Mouse (Mus musculus): ENCODE results near the gene Olfr1434.
"Not testable (repeated sequence)": the region's sequence is repeated elsewhere in the genome, so short reads cannot be mapped to it uniquely, and the experiment has no call there.

The Olfr1434 gene
- long read RNA-seq, experiment 1: 0 reads
- long read RNA-seq, experiment 2: 0 reads

DNA sequence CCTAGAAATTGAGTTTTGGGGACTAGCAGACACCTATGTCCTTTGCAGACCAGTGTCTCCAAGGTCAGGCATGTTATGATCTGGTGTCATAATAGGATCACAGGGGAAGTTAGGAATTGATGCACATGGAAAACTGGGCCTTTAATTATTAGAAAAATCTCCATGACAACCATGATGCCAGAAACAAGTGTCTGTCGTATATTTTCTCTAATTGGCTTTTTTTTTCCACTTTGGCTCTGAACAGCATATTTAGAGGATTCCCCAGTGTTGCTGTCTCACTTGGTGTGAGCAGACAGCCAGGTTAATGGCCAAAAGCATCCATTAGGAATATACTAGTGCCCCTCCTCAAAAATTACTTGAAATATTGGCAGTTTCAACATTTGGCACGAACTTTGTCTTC is at the start of gene Olfr1434:
Gene Olfr1434 (plus strand): TSS at position 301 of the 400 bp plus-strand sequence.
- intact Hi-C loops (cut with DNase I): no loop called here

DNA sequence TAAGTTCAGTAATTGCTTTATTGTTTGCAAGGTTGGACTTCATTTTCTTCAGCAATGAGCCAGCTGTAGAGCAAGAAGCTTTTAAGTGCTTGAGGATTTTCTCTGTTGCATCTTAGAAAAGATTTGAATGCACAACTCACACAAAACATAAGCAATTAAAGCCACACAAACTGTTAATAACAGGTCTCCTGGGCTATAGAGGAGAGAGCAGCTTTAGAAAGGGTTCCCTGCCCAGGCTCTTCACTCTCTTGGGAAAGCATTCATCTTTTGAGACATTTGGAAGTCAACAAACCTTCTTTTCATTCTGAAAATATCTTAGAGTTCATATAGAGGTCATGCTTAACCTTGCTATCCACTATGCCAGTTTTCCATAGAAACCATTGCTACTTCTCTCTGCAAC is 47.2 kb upstream of the Olfr1434 start, which contains the start of gene Olfr1432:
Gene Olfr1432 (minus strand): TSS at position 101 of the 400 bp plus-strand sequence.
- intact Hi-C loops (cut with DNase I): not testable (repeated sequence)

DNA sequence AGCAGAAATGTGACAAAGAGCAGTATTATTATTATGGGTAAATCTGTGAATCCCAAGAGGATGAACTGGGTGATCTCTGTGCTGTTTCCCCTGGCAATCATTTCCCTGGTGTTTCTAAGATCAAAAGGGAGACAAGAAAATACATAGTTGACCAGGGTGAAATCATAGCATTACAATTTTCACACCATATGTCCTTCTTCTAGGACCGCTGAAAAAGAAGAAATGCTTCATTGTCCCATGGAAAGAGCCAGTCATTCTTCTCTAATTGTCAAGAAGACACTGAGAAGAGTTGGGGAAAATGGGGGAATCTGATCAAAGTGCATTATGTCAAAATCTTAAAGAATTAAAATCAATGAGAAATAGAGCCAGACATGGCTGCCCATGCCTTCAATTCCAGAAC is 38.1 kb upstream of the Olfr1434 start, which contains the start of gene Olfr262:
Gene Olfr262 (minus strand): TSS at position 101 of the 400 bp plus-strand sequence.
- intact Hi-C loops (cut with DNase I): no loop called here

DNA sequence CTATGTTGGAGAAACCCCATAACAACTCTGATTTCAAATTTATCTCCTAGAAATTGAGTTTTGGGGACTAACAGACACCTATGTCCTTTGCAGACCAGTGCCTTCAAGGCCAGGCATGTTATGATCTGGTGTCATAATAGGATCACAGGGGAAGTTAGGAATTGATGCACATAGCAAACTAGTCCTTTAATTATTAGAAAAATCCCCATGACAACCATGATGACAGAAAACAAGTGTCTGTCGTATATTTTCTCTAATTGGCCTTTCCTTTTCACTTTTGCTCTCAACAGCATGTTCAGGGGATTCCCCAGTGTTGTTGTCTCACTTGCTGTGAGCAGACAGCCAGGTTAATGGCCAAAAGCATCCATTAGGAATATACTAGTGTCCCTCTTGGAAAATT is 18.9 kb upstream of the Olfr1434 start, which contains the start of gene Olfr235:
Gene Olfr235 (plus strand): TSS at position 301 of the 400 bp plus-strand sequence.
- intact Hi-C loops (cut with DNase I): no loop called here

DNA sequence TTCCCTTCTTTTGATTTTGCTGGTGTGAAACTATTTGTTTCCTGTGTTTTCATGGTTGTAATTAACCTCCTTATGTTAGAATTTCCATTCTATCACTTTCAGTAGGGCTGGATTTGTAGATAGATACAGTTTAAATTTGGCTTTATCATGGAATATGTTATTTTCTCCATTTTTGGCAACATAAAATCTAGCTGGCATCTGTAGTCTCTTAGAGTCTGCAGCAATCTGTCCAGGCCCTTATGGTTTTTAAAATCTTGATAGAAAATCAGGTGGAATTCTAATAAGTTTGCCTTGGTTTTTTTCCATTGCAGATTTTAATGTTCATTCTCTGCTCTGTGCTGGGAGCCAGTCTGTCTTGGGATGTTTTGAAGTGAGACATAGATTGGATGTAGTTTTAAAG is 13.3 kb downstream of the Olfr1434 start:
- intact Hi-C loops (cut with DNase I): no loop called here

DNA sequence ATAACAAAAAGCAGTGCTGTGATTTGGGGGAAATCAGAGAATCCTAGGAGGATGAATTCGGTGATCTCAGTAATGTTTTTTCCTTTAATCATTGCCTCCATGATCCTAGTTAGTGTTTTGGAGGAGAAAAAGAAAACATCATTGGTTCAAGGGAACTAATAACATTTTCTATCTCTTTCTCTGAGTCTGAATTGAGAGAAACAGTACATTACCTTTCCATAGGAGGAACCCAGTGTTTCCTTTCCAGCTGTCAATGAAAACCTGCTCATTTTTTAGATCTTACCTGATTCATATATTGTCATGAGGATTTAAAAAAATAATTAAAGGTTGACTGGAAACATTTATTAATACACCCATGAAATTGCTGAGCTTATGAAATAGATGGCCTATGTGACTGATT is 19.4 kb downstream of the Olfr1434 start, which contains the start of gene Olfr1436:
Gene Olfr1436 (minus strand): TSS at position 101 of the 400 bp plus-strand sequence.
- intact Hi-C loops (cut with DNase I): not testable (repeated sequence)

DNA sequence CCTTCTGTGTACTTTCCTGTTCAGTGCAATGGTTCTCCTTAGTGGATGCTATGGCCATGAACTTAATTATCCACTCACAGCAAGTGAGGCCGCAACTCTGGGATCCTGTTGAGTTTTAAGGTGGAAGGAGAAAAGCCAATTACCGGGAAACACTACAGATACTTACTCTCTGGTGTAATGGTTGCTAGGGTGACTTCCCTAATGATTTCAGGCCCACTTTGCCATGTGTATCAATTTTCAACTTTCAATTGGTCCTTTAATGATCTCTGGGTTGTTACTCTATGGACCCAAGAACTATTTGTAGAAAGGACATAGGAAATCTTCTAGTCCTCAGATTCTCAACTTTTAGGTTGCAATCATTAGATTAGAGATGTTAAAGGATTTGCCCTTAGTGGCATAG is 45.3 kb downstream of the Olfr1434 start, which contains the start of gene Olfr1437:
Gene Olfr1437 (minus strand): TSS at position 101 of the 400 bp plus-strand sequence.
- intact Hi-C loops (cut with DNase I): no loop called here
